Mouse (Mus musculus): ENCODE measurements at regions not wholly inside any gene's neighbourhood (a gene's known extent, or its start where the extent isn't known, plus 50 kb on each side); places are given as distances from the start of the nearest gene placed in this dataset.
"Not testable (repeated sequence)": the region's sequence is repeated elsewhere in the genome, so short reads cannot be mapped to it uniquely, and the experiment has no call there.

- peak in 1 of 2 experiments; percentile 4 for DNase-seq
These were observed 61.2 kb downstream of the Maged1 start for GRCm38 (mm10) chrX:94480748-94481147.

GRCm38 (mm10) chrX:94467654-94468053 lies 74.3 kb downstream of the Maged1 start:
- DNase-seq, result not testable (repeated sequence)
